Mouse (Mus musculus) liver, embryonic 14.5 days (tissue): Measurements from ENCODE around the gene Tenm2. TPM values are rescaled to one million over a fixed set of nuclear protein-coding genes. Genes with fewer than 3 reads are reported as not detected.

ENCODE experiments used
- ATAC-seq: fragments of 200-750 bp; cut with Nextera tagmentation; 2 replicates; pipeline ENCODE4 v1.8.0; 2017; ENCODE audit warnings: moderate number of reproducible peaks, mild to moderate bottlenecking, moderate library complexity; ENCODE audit not compliant: insufficient read depth
- DNase-seq, 3 experiments: peaks; one replicate each; pipeline ENCODE4 v3.0.0-alpha.2; 2012 to 2013; ENCODE audit warnings: low read depth in 3 of 3, low spot score in 3 of 3
- H3K27ac ChIP-seq: fragments of 300-500 bp; sonication (generic); 2 replicates; pipeline ENCODE4 v1.5.1; 2014; ENCODE audit warnings: moderate library complexity, mild to moderate bottlenecking, control low read depth, inconsistent platforms
- H3K27me3 ChIP-seq: fragments of 300-500 bp; sonication (generic); 2 replicates; pipeline ENCODE4 v1.6.1; 2014; ENCODE audit warnings: mild to moderate bottlenecking, low read length, moderate library complexity; ENCODE audit not compliant: control insufficient read depth, insufficient read depth
- H3K36me3 ChIP-seq: fragments of 300-500 bp; sonication (generic); replicated peaks from 2 replicates; pipeline ENCODE4 v1.6.1; 2014; ENCODE audit warnings: low read depth; ENCODE audit not compliant: control insufficient read depth, insufficient read depth
- H3K4me1 ChIP-seq, 2 experiments: fragments of 200-500 bp in 1 of 2; fragments of 300-500 bp in 1 of 2; sonication (generic) in 1 of 2; replicated peaks; 2 replicates each; pipeline ENCODE4 v1.6.1; 2012 to 2014; ENCODE audit warnings: antibody characterized with exemption in 1 of 2, inconsistent platforms in 1 of 2, low read length in 1 of 2; ENCODE audit not compliant: control insufficient read depth in 2 of 2, insufficient read depth in 2 of 2
- H3K4me2 ChIP-seq: fragments of 300-500 bp; sonication (generic); 2 replicates; pipeline ENCODE4 v1.6.1; 2014; ENCODE audit warnings: low read depth, mild to moderate bottlenecking, control low read depth, moderate library complexity
- H3K4me3 ChIP-seq, 2 experiments: fragments of 200-500 bp in 1 of 2; fragments of 300-500 bp in 1 of 2; sonication (generic) in 1 of 2; 2 replicates each; pipeline ENCODE4 v1.5.1; 2012 to 2014; ENCODE audit warnings: low read depth in 2 of 2, low read length in 2 of 2, mild to moderate bottlenecking in 2 of 2, control low read depth in 1 of 2, inconsistent platforms in 1 of 2, moderate library complexity in 1 of 2; ENCODE audit not compliant: insufficient read depth in 1 of 2
- H3K9ac ChIP-seq: fragments of 300-500 bp; sonication (generic); replicated peaks from 2 replicates; pipeline ENCODE4 v1.6.1; 2014; ENCODE audit warnings: mild to moderate bottlenecking, control low read depth, moderate library complexity
- H3K9me3 ChIP-seq: fragments of 300-500 bp; sonication (generic); 2 replicates; pipeline ENCODE4 v1.6.1; 2016; ENCODE audit warnings: low read length, mixed read lengths; ENCODE audit not compliant: control insufficient read depth
- CTCF ChIP-seq: IDR thresholded peaks from 2 replicates; pipeline ENCODE4 v1.5.1; 2016; ENCODE audit warnings: antibody characterized with exemption, low read depth, control low read depth
- EP300 ChIP-seq: IDR thresholded peaks from 2 replicates; pipeline ENCODE4 v1.6.1; 2016; ENCODE audit warnings: antibody characterized with exemption, low read depth
- WGBS: fragments of 180-500 bp; shearing (Covaris S2); extraction: QIAGEN DNeasy Blood & Tissue Kit; methylation state at CpG from one replicate; pipeline ENCODE4 v1.1.7; 2014; ENCODE audit not compliant: insufficient replicate concordance; 5-methylcytosine and 5-hydroxymethylcytosine counted together
- polyA plus RNA-seq, 2 experiments: library from polyadenylated mRNA; depleted of rRNA in 1 of 2; stranded (reverse) in 1 of 2; unstranded in 1 of 2; fragments of >200 nt; fragmentation: Nextera tagmentation in 1 of 2; extraction: Ambion mirVana in 1 of 2; gene quantifications; 2 replicates each; pipeline versions ENCODE4 v1.2.1 to v1.2.3; 2012 to 2014

The Tenm2 gene
- polyA plus RNA-seq, 2 experiments = 0.06 TPM; not detected in 1

- H3K36me3 ChIP-seq = no peaks in the 10 kb centered on the region
- ATAC-seq (no peak), DNase-seq (no peak)
- H3K4me3 ChIP-seq = no peak overlapping the region
- H3K9ac ChIP-seq = no peak overlapping the region
- TF ChIP-seq CTCF (no peak), EP300 (no peak)
- WGBS = 58% methylated on average over 5 of the region's 5 CpGs
- H3K27ac ChIP-seq = no peak overlapping the region
- H3K4me2 ChIP-seq = no peak overlapping the region
- peaks cover 2% of the 10 kb centered on the region; the same call in 1 of the 2 replicates for H3K9me3 ChIP-seq
- H3K27me3 ChIP-seq = no peaks in the 10 kb centered on the region
- H3K4me1 ChIP-seq = no peaks in the 10 kb centered on the region
Observed at GRCm38 (mm10) chr11:36257187-36257586, 978.6 kb downstream of the Tenm2 start.

- no peak for TF ChIP-seq EP300
- Histone ChIP-seq H3K4me2 (no peak overlapping the region), H3K27me3 (no peaks in the 10 kb centered on the region), H3K9ac (no peak overlapping the region), H3K36me3 (no peaks in the 10 kb centered on the region), H3K4me3 (no peak overlapping the region), H3K9me3 (peaks cover 2% of the 10 kb centered on the region; the same call in 1 of the 2 replicates), H3K4me1 (no peaks in the 10 kb centered on the region), H3K27ac (no peak overlapping the region)
- 69% methylated on average over 5 of the region's 5 CpGs for WGBS
- no peak for DNase-seq
- ATAC-seq = no peak
Observed at GRCm38 (mm10) chr11:36256747-36257146, 979.0 kb downstream of the Tenm2 start.

GRCm38 (mm10) chr11:36254019-36254418 lies 981.7 kb downstream of the Tenm2 start:
- no peak for ATAC-seq
- TF ChIP-seq EP300 (no peak), CTCF (no peak)
- 56% methylated on average over 2 of the region's 2 CpGs for WGBS

GRCm38 (mm10) chr11:36250111-36250510 lies 985.7 kb downstream of the Tenm2 start:
- ATAC-seq (no peak), DNase-seq (no peak)
- Histone ChIP-seq H3K4me2 (no peak overlapping the region), H3K9ac (no peak overlapping the region), H3K27me3 (no peaks in the 10 kb centered on the region), H3K4me1 (no peaks in the 10 kb centered on the region), H3K27ac (no peak overlapping the region), H3K4me3 (no peak overlapping the region), H3K36me3 (no peaks in the 10 kb centered on the region), H3K9me3 (peaks cover 2% of the 10 kb centered on the region; the same call in 1 of the 2 replicates)
- 45% methylated on average over 7 of the region's 7 CpGs for WGBS
- no peak for TF ChIP-seq CTCF
- no peak for TF ChIP-seq EP300

More at GRCm38 (mm10) chr11:36254019-36254418, 981.7 kb downstream of the Tenm2 start:
- H3K27ac ChIP-seq = no peak overlapping the region
- H3K27me3 ChIP-seq = no peaks in the 10 kb centered on the region
- peaks cover 2% of the 10 kb centered on the region; the same call in 1 of the 2 replicates for H3K9me3 ChIP-seq
- H3K4me2 ChIP-seq = no peak overlapping the region
- H3K9ac ChIP-seq = no peak overlapping the region
- no peaks in the 10 kb centered on the region for H3K4me1 ChIP-seq
- no peaks in the 10 kb centered on the region for H3K36me3 ChIP-seq
- no peak overlapping the region for H3K4me3 ChIP-seq
- no peak for DNase-seq

GRCm38 (mm10) chr11:36246152-36246551 lies 989.6 kb downstream of the Tenm2 start:
- Histone ChIP-seq H3K4me1 (no peaks in the 10 kb centered on the region), H3K4me2 (no peak overlapping the region), H3K9ac (no peak overlapping the region), H3K4me3 (no peak overlapping the region), H3K9me3 (no peaks in the 10 kb centered on the region), H3K27me3 (no peaks in the 10 kb centered on the region), H3K36me3 (no peaks in the 10 kb centered on the region), H3K27ac (no peak overlapping the region)
- TF ChIP-seq CTCF = no peak
- TF ChIP-seq EP300 = no peak
- ATAC-seq (no peak), DNase-seq (no peak)
- 72% methylated on average over 3 of the region's 3 CpGs for WGBS
